Mouse (Mus musculus): ENCODE measurements around the gene Gtf3c3.

Gene Gtf3c3

DNA sequence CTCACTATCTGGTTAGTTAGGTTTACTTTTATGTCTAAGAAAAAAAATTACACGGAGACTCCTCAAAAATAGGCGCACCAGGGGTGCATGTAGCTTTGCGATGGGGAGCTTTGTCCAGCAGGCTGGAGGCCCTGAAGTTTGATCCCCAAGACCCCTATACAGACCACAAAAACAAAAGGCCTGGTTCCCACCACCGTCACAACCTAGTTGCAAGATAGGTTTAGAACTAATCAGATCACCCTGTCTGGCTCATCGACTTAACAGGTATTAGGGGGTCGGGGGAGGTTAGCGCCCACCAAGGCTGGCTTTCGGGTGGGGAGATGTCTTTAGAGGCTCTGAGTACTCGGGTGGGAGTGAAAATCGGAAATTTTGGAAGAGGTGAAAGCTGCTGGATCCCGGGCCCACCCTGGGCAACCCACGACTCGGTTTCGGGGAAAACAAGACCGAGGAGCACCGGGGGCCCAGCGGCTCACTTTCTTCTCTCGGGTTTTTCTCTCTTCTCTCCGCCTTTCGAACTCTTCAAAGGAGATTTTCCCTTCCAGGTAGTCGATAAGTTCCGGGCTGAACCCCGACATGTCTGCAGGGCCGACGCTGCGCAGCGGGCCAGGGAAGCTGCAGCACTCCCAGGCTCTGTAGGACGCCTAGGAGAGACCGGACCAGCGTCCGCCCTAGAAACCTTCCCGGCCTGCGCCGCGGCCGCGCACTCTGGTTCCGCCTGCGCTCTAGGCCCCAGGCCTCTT, at the start of gene Gtf3c3:
TSS of gene Gtf3c3 (minus strand) at position 632 of the 740 bp plus-strand sequence.
- DNase-seq (ENCODE audit: low spot score): peak; percentile 86

DNA sequence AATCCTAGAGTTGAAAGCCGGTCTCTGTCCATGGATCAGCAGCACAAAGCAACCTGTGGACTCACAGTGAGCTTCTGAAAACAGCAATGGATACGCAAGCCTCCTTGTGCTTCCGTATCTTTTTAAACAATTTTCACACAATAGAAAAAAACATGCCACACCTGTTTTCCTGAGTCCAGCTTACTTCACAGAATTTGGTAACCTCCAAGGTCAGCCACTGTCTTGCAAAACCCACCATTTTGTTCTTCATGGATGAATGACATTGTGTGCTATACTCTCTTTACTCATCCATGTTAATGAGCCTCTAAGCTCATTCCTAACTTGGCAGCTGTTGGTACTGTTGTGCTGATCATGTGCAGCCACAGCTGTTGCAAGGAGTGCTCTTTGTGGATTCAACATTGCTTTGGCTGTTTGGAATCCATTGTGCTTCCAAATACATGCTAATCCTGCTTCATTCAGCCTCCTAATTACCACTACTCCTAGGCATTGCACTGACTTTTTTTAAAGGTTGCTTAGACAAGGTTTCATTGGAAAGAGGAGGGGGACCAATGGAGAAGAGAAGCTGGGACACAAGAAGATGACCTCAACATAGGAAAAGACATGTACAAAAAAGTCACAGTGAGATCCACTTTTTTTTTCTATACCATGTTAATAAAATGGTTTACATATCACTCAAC, 46.1 kb upstream of the Gtf3c3 start:
- peak; percentile 3 for DNase-seq (ENCODE audit: low spot score)

DNA sequence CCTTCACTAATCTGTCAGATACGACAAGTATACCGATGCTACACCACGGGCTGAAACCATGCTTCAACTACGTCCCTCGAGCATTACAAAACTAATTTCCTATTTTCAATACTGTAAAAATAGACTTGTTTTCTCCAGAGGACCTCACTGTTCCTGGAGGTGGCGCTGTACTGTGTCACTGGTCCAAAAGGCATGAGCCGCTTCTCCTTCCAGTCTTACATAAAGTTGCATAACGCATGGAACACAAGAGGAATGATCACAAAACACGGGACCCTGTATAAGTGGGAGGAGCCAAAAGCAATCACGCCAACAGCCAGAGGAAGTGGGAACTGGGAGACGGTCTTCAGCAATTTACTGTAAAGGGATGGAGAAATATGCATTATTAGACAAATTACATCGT, 41.7 kb upstream of the Gtf3c3 start:
- no peak for DNase-seq (ENCODE audit: low spot score)

DNA sequence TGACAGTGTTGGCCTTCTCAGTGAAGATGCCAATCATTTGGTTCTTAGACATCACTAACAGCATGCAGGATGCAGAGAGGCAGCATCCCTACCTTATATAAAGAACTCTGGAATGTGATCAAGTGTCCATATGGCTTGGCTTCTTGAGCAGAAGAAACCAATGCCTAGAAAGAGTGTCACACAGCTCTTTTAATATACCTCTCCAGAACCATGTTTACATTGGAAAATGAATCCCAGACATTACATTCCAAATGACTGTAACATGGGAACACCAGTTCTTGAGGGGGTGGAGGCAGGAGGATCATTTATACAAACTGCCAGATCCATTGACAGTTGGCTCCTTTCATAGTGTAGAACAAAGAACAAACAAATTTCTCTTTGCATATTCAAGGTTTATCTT, 29.9 kb upstream of the Gtf3c3 start:
- no peak for DNase-seq (ENCODE audit: low spot score)

DNA sequence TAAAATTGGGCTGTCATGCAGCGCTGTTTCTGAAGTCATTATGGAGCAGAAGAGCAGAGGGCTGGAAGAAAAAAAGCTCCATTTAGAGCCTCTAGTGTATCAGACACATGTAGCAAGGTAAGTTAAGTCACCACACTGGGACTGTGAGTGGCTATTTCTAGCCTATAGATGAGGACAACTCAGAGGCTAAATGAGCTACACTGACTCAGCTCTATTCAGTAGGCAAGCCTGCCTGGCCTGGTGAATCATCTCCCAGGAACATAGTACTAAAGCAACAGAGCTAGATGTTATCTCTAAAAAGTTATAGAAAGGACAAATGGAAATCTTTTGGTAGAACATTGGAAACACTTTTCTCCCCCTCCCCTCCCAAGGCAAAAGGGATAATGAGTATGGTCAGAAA, 28.6 kb upstream of the Gtf3c3 start:
- no peak for DNase-seq (ENCODE audit: low spot score)

DNA sequence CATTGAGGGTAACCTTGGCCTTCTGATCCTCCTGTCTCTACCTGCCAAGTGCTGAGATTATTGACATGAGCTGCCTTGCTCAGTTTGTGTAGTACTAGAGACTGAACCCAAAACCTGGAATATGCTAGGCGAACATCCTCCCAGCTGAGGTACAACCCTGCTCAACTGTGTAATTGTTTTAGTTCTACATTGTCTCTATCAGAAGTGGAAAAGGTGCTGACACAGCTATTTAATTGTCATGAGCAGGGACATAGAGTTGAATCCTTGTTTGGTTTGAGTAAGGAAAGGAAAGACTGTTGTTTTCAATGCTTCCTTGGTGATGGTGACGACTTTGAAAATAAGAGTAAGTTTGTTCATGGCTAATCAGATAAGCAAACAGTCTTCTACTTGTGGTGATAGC, 13.3 kb upstream of the Gtf3c3 start:
- DNase-seq (ENCODE audit: low spot score): no peak

DNA sequence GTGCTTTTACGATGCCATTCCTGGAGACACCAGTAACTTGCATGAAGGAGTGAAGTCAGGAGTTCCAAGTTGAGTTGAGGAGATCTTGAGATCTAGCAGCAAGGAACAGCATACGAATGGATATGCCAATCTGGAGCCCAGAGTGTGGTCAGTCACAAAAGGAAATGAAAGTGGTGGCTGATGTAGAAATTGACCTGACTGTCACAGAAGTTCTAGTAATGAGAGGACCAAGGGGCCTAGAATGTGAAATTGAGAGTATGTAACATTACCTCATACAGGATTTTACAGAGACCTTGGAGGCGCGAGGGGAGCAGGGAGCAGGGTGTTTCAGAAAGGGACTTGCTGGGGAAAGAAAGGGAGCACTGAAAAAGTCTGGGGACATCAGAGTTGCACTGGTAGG, 10.1 kb upstream of the Gtf3c3 start:
- DNase-seq (ENCODE audit: low spot score): no peak

DNA sequence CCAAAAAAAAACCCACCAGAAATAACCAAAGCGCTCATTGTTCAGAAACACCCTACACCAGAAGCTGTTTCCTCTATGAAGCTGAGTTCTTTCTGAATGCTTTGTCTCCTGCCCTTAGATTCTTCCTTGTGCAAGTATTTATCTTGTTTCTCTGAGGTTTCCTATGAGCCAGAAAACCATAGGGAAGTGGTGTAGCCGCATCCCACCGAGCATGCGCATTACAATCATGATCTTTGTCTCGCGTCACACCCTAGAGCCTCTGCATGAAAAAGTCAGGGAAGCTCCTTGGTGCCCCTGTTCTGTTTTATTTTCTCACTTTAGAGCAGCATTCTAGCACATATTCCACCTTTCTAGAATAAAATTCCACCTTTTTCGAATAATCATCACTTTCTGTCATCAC, 4.9 kb upstream of the Gtf3c3 start:
- DNase-seq (ENCODE audit: low spot score): peak; percentile 10

DNA sequence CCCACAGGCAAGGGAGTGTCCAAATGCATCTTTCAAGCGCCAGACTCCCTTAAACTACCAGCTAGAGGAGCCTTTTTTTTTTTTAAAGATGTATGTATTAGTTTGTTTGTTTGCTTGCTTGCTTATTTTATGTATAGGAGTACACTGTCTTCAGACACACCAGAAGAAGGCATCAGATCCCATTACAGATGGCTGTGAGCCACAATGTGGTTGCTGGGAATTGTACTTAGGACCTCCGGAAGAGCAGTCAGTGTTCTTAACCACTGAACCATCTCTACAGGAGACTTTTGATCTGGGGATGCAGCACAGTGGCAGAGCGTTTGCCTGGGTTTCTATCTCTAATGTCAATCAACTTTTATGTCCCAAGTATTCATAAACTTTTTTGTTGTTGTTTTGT, 307 bp upstream of the Gtf3c3 start:
- DNase-seq (ENCODE audit: low spot score): no peak

DNA sequence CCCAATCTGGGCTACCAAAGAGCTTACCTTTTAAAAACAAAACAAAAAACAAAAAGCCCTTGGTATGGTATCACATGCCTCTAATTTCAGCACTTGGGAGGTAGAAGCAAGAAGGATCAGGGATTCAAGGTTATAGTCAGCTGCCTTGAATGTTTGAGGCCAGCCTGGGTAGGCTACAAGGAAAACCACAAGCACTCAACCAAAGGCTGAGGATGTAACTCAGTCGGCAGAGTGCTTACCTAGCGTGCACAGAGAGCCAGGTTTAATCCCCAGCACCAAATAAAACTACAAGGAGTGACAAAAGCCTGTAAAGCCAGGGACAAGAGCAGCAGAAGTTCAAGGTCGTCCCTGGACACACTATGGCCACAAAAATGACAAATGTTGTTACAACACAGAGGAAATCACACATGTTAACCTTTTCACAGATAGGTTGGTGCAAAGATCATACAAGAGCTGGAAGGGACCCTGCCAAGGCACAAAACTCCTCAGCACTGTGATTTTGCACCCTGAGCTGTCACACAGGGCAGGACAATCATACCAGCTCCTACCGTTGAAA, 16.5 kb downstream of the Gtf3c3 start:
- DNase-seq (ENCODE audit: low spot score): no peak

DNA sequence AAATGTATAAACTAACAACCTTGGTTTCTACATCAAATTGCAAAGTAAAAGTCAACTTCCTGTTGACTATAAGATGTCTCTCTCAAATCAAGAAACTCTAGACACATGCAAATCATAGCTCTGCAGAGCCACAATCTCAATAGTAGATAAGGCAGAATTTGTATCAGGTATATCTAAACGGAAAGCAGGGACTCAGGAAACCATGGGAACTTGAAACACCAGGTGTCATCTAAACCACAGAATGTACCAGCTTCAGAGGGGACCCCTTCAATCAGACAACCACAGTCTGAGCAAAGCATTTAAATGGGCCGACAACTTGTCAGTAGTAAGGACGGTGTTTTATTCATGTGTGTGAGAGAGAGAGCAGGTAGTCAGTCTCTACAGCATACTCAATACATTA, 17.1 kb downstream of the Gtf3c3 start:
- DNase-seq (ENCODE audit: low spot score): no peak

DNA sequence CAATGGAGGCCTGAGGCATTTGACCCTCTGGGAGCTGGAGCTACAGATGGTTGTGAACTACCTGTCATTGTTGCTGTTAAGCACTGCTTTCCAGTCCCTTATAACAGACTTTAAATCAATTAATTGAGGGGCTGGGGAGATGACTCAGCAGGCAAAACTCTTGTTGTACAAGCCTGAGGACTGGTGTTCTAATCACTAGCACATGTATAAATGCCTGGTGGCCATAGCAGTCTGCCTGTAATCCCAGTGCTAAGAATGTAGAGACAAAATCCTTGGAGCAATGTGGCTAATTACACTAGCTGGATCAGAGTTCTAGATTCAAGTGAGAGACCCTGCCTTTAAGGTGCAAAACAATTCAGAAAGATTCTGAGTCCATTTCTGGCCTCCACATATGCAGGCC, 36.0 kb downstream of the Gtf3c3 start:
- DNase-seq (ENCODE audit: low spot score): no peak

DNA sequence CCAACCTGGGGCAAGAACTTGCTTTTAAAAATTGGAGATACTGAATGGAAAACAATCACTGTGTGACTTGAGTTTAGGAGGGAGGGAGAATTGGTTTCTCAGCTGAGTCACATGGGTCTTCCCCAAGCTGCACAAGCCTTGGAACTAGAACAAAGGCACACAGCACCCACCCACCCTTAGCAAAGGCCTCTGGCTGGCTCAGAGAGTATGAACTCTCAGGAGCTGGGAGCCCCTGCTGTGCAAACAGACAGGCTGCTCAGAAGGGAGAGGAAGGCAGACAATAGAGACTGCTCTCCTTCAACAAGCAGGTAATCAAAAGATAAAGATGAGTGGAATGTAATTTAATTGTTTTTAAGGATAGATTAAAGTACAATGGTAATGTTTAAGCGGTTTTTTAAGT, 54.5 kb downstream of the Gtf3c3 start:
- DNase-seq (ENCODE audit: low spot score): no peak

DNA sequence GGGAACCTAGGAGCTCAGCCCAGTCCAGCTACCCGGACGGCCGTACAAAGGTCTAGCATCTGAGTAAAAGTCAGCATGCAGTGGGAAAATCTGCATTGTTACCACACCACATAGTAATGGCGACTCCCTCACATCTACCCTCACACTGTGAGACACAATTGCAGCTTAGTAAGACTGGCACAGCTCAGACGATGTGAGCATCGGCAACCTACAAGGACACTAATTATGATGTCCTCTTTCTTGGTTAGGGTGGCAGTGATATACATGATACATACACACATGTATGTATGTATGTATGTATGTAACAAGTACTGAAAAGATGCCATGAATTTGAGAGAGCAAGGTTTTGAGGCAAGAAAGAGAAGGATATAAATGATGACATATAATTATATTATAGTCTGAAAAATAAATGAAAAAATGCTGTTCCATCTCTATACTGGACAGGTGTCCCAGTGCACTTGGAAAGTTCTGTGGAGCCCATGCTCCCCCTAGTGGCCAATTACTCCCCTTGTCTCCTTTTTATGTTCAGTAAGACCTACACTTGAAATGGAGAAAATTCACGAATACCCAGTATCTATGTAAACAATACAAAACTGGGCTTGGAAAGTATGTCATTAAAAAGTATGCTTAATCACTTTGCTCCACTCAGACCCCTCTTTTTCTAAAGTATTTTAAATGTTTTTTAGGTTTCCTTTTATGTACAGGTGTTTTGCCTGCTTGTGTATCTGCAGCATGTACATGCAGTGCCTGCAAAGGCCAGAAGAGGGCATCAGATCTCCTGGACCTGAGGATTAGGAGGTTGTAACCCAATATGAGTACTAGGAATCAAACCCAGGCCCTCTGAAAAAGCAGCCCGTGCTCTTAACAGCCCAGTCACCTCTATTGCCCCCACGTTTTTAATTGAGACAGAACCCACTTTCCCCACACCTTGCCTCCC, 57.5 kb downstream of the Gtf3c3 start:
- peak; percentile 81 for DNase-seq (ENCODE audit: low spot score)

DNA sequence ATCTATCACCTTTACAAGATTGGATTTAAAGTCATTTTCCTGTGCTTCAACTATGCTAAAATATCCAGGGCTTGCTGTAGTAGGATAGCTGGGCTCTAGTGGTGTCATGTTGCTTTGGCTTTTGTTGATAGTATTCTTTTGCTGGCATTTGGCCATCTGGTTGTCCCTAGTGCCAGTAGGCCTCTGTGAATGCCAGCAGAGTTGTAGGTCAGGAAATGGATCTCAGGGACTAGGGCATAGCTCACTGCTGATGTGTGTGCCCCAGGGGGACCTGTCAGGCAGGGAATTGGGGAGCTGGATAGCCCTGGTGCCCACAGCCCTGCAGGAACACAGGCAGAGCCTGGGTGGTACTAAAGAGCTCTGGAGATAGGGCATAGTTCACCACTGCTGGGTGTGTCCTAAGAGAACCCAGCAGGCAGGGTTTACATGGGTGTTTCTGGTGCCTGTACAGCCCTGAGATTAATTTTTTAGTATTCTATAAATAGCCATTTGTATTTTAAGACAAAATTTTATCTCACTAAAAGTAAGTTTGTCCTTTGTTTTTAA, 61.2 kb downstream of the Gtf3c3 start:
- DNase-seq (ENCODE audit: low spot score): no peak

DNA sequence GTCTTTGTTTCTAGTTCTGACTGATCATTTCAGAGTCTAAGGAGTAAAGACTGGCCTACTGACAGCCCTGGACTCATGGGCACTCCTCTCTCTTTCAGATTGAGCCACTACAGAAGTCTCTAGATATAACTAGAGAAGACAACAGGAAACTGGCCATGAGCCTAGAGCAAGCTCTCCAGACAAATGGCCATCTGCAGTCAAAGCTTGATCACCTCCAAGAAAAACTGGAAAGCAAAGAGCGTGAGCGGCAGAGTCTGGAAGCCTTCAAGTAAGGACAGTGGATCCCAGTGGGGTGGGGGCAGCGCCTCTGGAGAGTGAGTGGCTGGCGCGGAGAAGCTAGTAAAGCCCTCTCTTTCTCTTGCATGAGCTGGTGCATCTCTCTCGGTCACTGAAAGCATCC, 82.2 kb downstream of the Gtf3c3 start:
- no peak for DNase-seq (ENCODE audit: low spot score)

DNA sequence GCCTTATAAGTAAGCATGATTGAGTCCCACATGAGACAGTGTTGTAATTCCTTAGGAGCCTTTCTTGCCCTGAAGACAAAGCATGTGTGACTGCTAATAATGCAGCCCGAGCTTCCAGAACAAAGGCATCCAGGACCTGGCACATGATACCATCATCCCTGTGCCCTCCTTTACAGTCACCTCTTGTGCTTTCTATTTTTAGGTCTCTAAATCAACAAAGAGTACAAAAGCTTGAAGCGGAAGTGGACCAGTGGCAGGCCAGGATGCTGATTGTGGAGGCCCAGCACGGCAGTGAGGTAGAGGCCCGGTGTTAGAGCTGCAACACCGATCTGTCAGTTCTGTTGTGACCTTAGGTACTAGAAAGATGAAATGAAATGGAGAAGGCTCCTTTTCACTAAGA, 83.3 kb downstream of the Gtf3c3 start:
- no peak for DNase-seq (ENCODE audit: low spot score)

DNA sequence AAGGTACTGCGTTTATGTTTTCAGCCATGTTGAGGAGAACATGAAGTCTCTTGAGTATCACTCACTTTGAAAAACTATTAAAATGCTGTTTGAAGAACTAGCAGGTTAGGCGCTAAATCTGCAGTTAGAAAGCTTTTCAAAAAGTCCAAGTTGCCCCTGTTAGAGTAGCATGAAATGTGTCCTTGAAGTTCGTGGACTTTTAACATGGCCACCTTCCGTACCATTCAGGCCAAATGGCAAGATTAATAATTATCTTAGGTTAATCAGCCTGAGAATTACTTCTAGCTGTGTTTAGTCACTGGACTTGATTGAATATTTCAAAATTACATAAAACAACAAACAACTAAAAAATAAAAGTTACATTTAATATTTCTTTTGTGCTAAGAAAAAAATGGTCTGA, 84.0 kb downstream of the Gtf3c3 start:
- DNase-seq (ENCODE audit: low spot score): no peak

All from retina, embryonic 14.5 days (tissue).